Mouse (Mus musculus) inflammation-experienced regulatory T-cells (primary cell): Measurements from ENCODE around the gene Gm28897. TPM values are rescaled to one million over a fixed set of nuclear protein-coding genes. Genes with fewer than 3 reads are reported as not detected.

ENCODE experiments used
- polyA plus RNA-seq, 2 experiments: library from polyadenylated mRNA; unstranded; fragments of 100-300 nt; shearing (Covaris generic); gene quantifications; one replicate each; pipeline ENCODE4 v1.2.1; 2017

Gm28897 gene
- not detected for polyA plus RNA-seq

DNA sequence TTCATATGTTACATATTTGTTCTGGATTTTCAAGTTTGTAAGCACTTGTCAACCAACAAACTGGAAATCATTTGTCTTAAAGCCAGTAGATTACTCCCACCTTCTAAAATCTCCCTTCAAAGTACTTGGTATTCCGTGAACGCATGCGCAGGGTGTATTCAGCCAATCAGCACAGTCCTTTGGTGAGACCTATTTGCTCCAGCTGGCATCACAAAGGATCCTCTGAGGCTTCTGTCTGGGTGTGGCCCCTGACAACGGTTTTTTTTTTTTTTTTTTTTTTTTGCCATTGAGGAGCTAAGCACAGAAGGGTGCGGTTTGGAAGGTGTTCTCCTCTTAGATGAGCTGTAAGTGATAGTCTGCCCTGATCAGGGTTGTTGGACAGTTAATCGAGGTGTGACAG lies at the start of gene Gm28897:
TSS of gene Gm28897 (plus strand) at position 301 of the 400 bp plus-strand sequence.

